Mouse (Mus musculus) MEL (cell line): ENCODE data around the gene Ms4a1. TPM values are rescaled to one million over a fixed set of nuclear protein-coding genes. Genes with fewer than 3 reads are reported as not detected.

ENCODE experiments used
- DNase-seq: peaks from one replicate; pipeline ENCODE4 v3.0.0; 2011; ENCODE audit warnings: low read depth, low spot score
- H3K27ac ChIP-seq: 2 replicates; pipeline ENCODE4 v1.5.1; 2012; ENCODE audit warnings: low read depth, mild to moderate bottlenecking, control low read depth, low read length, moderate library complexity; ENCODE audit not compliant: control insufficient read depth
- H3K27me3 ChIP-seq, 2 experiments: fragments of 150-350 bp in 1 of 2; sonication (generic) in 1 of 2; 2 replicates each; pipeline ENCODE4 v1.6.1; 2012; ENCODE audit warnings: low read length in 2 of 2, mild to moderate bottlenecking in 2 of 2, improper control_type of control experiment in 1 of 2, moderate library complexity in 1 of 2; ENCODE audit not compliant: insufficient read depth in 2 of 2, control insufficient read depth in 1 of 2
- H3K36me3 ChIP-seq, 2 experiments: 2 replicates each; pipeline ENCODE4 v1.6.1; 2012 to 2014; ENCODE audit warnings: low read length in 2 of 2, improper control_type of control experiment in 1 of 2, inconsistent platforms in 1 of 2, mild to moderate bottlenecking in 1 of 2; ENCODE audit not compliant: insufficient read depth in 2 of 2, control insufficient read depth in 1 of 2
- H3K4me1 ChIP-seq, 2 experiments: fragments of 150-350 bp in 1 of 2; sonication (generic) in 1 of 2; 2 replicates each; pipeline ENCODE4 v1.6.1; 2012; ENCODE audit warnings: low read length in 2 of 2, improper control_type of control experiment in 1 of 2, mild to moderate bottlenecking in 1 of 2; ENCODE audit not compliant: insufficient read depth in 2 of 2, control insufficient read depth in 1 of 2
- H3K4me3 ChIP-seq, 2 experiments: fragments of 150-350 bp in 1 of 2; sonication (generic) in 1 of 2; 2 replicates each; pipeline ENCODE4 v1.5.1; 2012; ENCODE audit warnings: low read depth in 2 of 2, low read length in 2 of 2, mild to moderate bottlenecking in 2 of 2, moderate library complexity in 2 of 2, control low read depth in 1 of 2, improper control_type of control experiment in 1 of 2; ENCODE audit not compliant: control insufficient read depth in 1 of 2, insufficient read depth in 1 of 2
- H3K79me2 ChIP-seq: 2 replicates; pipeline ENCODE4 v1.6.1; 2012; ENCODE audit warnings: mild to moderate bottlenecking, low read length, moderate library complexity; ENCODE audit not compliant: control insufficient read depth, poor library complexity, insufficient read depth
- H3K9ac ChIP-seq: 2 replicates; pipeline ENCODE4 v1.6.1; 2012; ENCODE audit warnings: low read depth, mild to moderate bottlenecking, control low read depth, low read length, moderate library complexity; ENCODE audit not compliant: control insufficient read depth, poor library complexity, severe bottlenecking
- H3K9me3 ChIP-seq: fragments of 150-350 bp; sonication (generic); replicated peaks from 2 replicates; pipeline ENCODE4 v1.6.1; 2012; ENCODE audit warnings: mild to moderate bottlenecking, low read length, improper control_type of control experiment, moderate library complexity; ENCODE audit not compliant: insufficient read depth
- CHD2 ChIP-seq: IDR thresholded peaks from 2 replicates; pipeline ENCODE4 v1.6.1; 2011; ENCODE audit warnings: low read length, improper control_type of control experiment
- CTCF ChIP-seq, 3 experiments: IDR thresholded peaks in 2 of 3; conservative IDR thresholded peaks in 1 of 3; 2 replicates each; pipeline ENCODE4 v1.5.1; 2011 to 2012; ENCODE audit warnings: low read length in 3 of 3, low read depth in 2 of 3, mild to moderate bottlenecking in 2 of 3, improper control_type of control experiment in 1 of 3, inconsistent platforms in 1 of 3, mixed read lengths in 1 of 3, moderate library complexity in 1 of 3; ENCODE audit not compliant: control insufficient read depth in 1 of 3, insufficient read depth in 1 of 3, poor library complexity in 1 of 3, severe bottlenecking in 1 of 3
- ELF1 ChIP-seq: IDR thresholded peaks from 2 replicates; pipeline ENCODE4 v1.6.1; 2014; ENCODE audit warnings: low read depth, mild to moderate bottlenecking, inconsistent platforms, low read length, improper control_type of control experiment, moderate library complexity
- ETS1 ChIP-seq: IDR thresholded peaks from 2 replicates; pipeline ENCODE4 v1.6.1; 2012; ENCODE audit warnings: low read depth, mild to moderate bottlenecking, inconsistent platforms, low read length, improper control_type of control experiment, moderate library complexity
- HCFC1 ChIP-seq: IDR thresholded peaks from 2 replicates; pipeline ENCODE4 v1.6.1; 2012; ENCODE audit warnings: low read depth, mild to moderate bottlenecking, inconsistent platforms, low read length, improper control_type of control experiment, moderate library complexity
- JUND ChIP-seq: IDR thresholded peaks from 2 replicates; pipeline ENCODE4 v1.6.1; 2011; ENCODE audit warnings: low read depth, mild to moderate bottlenecking, improper control_type of control experiment, low read length
- KAT2A ChIP-seq: conservative IDR thresholded peaks from 2 replicates; pipeline ENCODE4 v1.6.1; 2012; ENCODE audit warnings: low read depth, low read length, improper control_type of control experiment, inconsistent platforms
- MAFK ChIP-seq: IDR thresholded peaks from 2 replicates; pipeline ENCODE4 v1.6.1; 2011; ENCODE audit warnings: low read depth, mild to moderate bottlenecking, low read length, improper control_type of control experiment, borderline replicate concordance
- MAZ ChIP-seq: IDR thresholded peaks from 2 replicates; pipeline ENCODE4 v1.6.1; 2012; ENCODE audit warnings: low read depth, mild to moderate bottlenecking, inconsistent platforms, low read length, improper control_type of control experiment
- MYB ChIP-seq: IDR thresholded peaks from 2 replicates; pipeline ENCODE4 v1.6.1; 2011; ENCODE audit warnings: mild to moderate bottlenecking, low read depth, low read length, improper control_type of control experiment
- NELFE ChIP-seq: IDR thresholded peaks from 2 replicates; pipeline ENCODE4 v1.6.1; 2011; ENCODE audit warnings: low read depth, low read length, improper control_type of control experiment
- POLR2A ChIP-seq, 2 experiments: IDR thresholded peaks; 2 replicates each; pipeline ENCODE4 v1.6.1; 2011 to 2012; ENCODE audit warnings: low read length in 2 of 2, mild to moderate bottlenecking in 2 of 2, control low read depth in 1 of 2, improper control_type of control experiment in 1 of 2, low read depth in 1 of 2, moderate library complexity in 1 of 2; ENCODE audit not compliant: control insufficient read depth in 1 of 2, insufficient read depth in 1 of 2, poor library complexity in 1 of 2
- RAD21 ChIP-seq: IDR thresholded peaks from 2 replicates; pipeline ENCODE4 v1.6.1; 2011; ENCODE audit warnings: mild to moderate bottlenecking, low read depth, low read length, improper control_type of control experiment
- RCOR1 ChIP-seq: IDR thresholded peaks from 2 replicates; pipeline ENCODE4 v1.6.1; 2012; ENCODE audit warnings: low read depth, mild to moderate bottlenecking, inconsistent platforms, low read length, improper control_type of control experiment
- SIN3A ChIP-seq: IDR thresholded peaks from 2 replicates; pipeline ENCODE4 v1.6.1; 2012; ENCODE audit warnings: low read length, improper control_type of control experiment, inconsistent platforms
- SMC3 ChIP-seq: IDR thresholded peaks from 2 replicates; pipeline ENCODE4 v1.6.1; 2011; ENCODE audit warnings: low read depth, low read length, improper control_type of control experiment
- TAL1 ChIP-seq: IDR thresholded peaks from 2 replicates; pipeline ENCODE4 v1.6.1; 2012; ENCODE audit warnings: mild to moderate bottlenecking, inconsistent platforms, low read length, moderate library complexity, mixed read lengths
- TBP ChIP-seq: IDR thresholded peaks from 2 replicates; pipeline ENCODE4 v1.8.0; 2011; ENCODE audit warnings: low read depth, low read length, improper control_type of control experiment
- UBTF ChIP-seq: IDR thresholded peaks from 2 replicates; pipeline ENCODE4 v1.6.1; 2012; ENCODE audit warnings: low read depth, mild to moderate bottlenecking, inconsistent platforms, low read length, improper control_type of control experiment, moderate library complexity, borderline replicate concordance; ENCODE audit not compliant: insufficient read depth
- USF2 ChIP-seq, 2 experiments: IDR thresholded peaks; 2 replicates each; pipeline ENCODE4 v1.6.1; 2011 to 2012; ENCODE audit warnings: improper control_type of control experiment in 2 of 2, low read length in 2 of 2, borderline replicate concordance in 1 of 2, inconsistent platforms in 1 of 2, low read depth in 1 of 2, mild to moderate bottlenecking in 1 of 2; ENCODE audit not compliant: insufficient read depth in 1 of 2
- ZKSCAN1 ChIP-seq: IDR thresholded peaks from 2 replicates; pipeline ENCODE4 v1.6.1; 2012; ENCODE audit warnings: low read depth, mild to moderate bottlenecking, inconsistent platforms, low read length, improper control_type of control experiment, moderate library complexity
- ZMIZ1 ChIP-seq: IDR thresholded peaks from 2 replicates; pipeline ENCODE4 v1.6.1; 2012; ENCODE audit warnings: low read depth, mild to moderate bottlenecking, inconsistent platforms, low read length, improper control_type of control experiment, moderate library complexity
- ZNF384 ChIP-seq: IDR thresholded peaks from 2 replicates; pipeline ENCODE4 v1.6.1; 2012; ENCODE audit warnings: low read depth, mild to moderate bottlenecking, inconsistent platforms, low read length, improper control_type of control experiment
- polyA plus RNA-seq, 2 experiments: library from polyadenylated mRNA; stranded (reverse) in 1 of 2; unstranded in 1 of 2; fragments of >175 nt in 1 of 2; fragments of >200 nt in 1 of 2; gene quantifications; 2 replicates each; pipeline versions ENCODE4 v1.2.1 to v1.2.4; 2012; ENCODE audit warnings: low replicate concordance in 2 of 2, low read depth in 1 of 2; ENCODE audit not compliant: insufficient read length in 2 of 2, insufficient read depth in 1 of 2, missing spikeins in 1 of 2
- total RNA-seq: library from RNA; depleted of rRNA; stranded (reverse); fragments of 300-350 nt; gene quantifications from 2 replicates; pipeline ENCODE4 v1.2.3, GENCODE M21; 2012; rRNA removed

Ms4a1 gene
- not detected in 2 replicates for total RNA-seq
- not detected for polyA plus RNA-seq

- Histone ChIP-seq H3K27ac (no peak within 1 kb of the TSS), H3K27me3 (no peaks in the 10 kb centered on the region), H3K9ac (no peak within 1 kb of the TSS), H3K4me1 (no peaks in the 10 kb centered on the region), H3K79me2 (no peaks in the 10 kb centered on the region), H3K4me3 (no peak within 1 kb of the TSS), H3K9me3 (no peaks in the 10 kb centered on the region), H3K36me3 (no peaks in the 10 kb centered on the region)
- DNase-seq: no peak
- TF ChIP-seq POLR2A (IDR thresholded peaks at IDR 0.05; ENCODE audit: control insufficient read depth in 1 of 2, insufficient read depth in 1 of 2, low read depth in 1 of 2, low read length in 2 of 2, poor library complexity in 1 of 2) (no peak), ZNF384 (no peak), CHD2 (no peak), HCFC1 (no peak), ZKSCAN1 (no peak), KAT2A (no peak), TBP (no peak), USF2 (IDR thresholded peaks at IDR 0.05; ENCODE audit: borderline replicate concordance in 1 of 2, insufficient read depth in 1 of 2, low read depth in 1 of 2, low read length in 2 of 2) (no peak), UBTF (no peak), NELFE (no peak), ELF1 (no peak), ETS1 (no peak), JUND (no peak)
Observed at GRCm38 (mm10) chr19:11266052-11266845, at the start of gene Ms4a1. Ms4a1 (minus strand) TSS chr19:11266241.

GRCm38 (mm10) chr19:11314354-11314753 is 48.3 kb upstream of the Ms4a1 start, which contains the start of gene Ms4a14:
Ms4a14 (minus strand) TSS chr19:11314454.
- H3K36me3 ChIP-seq: no peaks in the 10 kb centered on the region
- DNase-seq: no peak
- no peaks in the 10 kb centered on the region for H3K9me3 ChIP-seq
- no peak within 1 kb of the TSS for H3K9ac ChIP-seq
- H3K4me1 ChIP-seq: no peaks in the 10 kb centered on the region
- no peak within 1 kb of the TSS for H3K27ac ChIP-seq
- no peaks in the 10 kb centered on the region for H3K27me3 ChIP-seq
- no peak for TF ChIP-seq TBP
- no peak for TF ChIP-seq MAZ
- no peak for TF ChIP-seq KAT2A
- TF ChIP-seq RAD21: no peak
- no peak for TF ChIP-seq RCOR1
- no peak for TF ChIP-seq SIN3A
- TF ChIP-seq UBTF: no peak
- TF ChIP-seq ZMIZ1: no peak
- no peak for TF ChIP-seq SMC3
- no peak for TF ChIP-seq ZKSCAN1
- no peak for TF ChIP-seq TAL1
- no peak for TF ChIP-seq CTCF (IDR thresholded peaks at IDR 0.05 in 2 of 3, conservative IDR thresholded peaks at IDR 0.05 in 1 of 3; ENCODE audit: control insufficient read depth in 1 of 3, insufficient read depth in 1 of 3, low read depth in 2 of 3, low read length in 3 of 3, poor library complexity in 1 of 3, severe bottlenecking in 1 of 3)
- TF ChIP-seq MYB: no peak
- no peak for TF ChIP-seq MAFK
- no peak for TF ChIP-seq ZNF384
- no peak within 1 kb of the TSS for H3K4me3 ChIP-seq
- H3K79me2 ChIP-seq: no peaks in the 10 kb centered on the region
